Mouse (Mus musculus): ENCODE results near the gene Me3. TPM values are rescaled to one million over a fixed set of nuclear protein-coding genes. Genes with fewer than 3 reads are reported as not detected.

Gene Me3
- polyA plus RNA-seq, 1 experiment from 2014 or later, result 3.6 TPM

Other genes starting within 250 kb of the Me3 start
- gene Tmem135, start 228.2 kb upstream of the Me3 start, polyA plus RNA-seq (2015; fragmentation: Nextera tagmentation; extraction: Ambion mirVana), result 19.1 and 25.2 TPM in 2 replicates
- 8.9 and 9.9 TPM in 2 replicates for gene Fzd4, start 228.0 kb upstream of the Me3 start, polyA plus RNA-seq (2015; fragmentation: Nextera tagmentation; extraction: Ambion mirVana)
- gene Prss23, start 105.2 kb upstream of the Me3 start, polyA plus RNA-seq (2015; fragmentation: Nextera tagmentation; extraction: Ambion mirVana), result 101 and 112 TPM in 2 replicates